In the genomic region with DNA sequence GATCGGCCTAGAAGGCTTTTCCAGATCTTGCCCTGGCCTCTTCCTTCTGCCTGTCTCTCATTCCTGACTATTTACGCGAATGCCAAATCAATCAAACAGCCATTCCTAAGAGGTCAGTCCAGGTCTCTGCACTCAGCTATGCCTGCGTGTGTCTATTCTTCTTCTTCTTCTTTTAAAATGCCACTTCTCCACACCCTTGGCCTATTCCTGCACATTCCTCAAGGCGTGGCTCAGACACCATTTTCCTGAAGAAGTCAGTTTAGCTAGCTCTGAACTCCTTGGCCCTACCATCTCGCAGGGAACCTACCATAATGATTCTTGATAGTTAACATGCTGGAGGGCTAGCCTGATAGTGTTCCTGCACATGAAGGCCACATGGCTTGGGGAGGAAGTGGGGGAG, we compare ENCODE assay signal across 30 mouse cellular contexts. TPM values are rescaled to one million over a fixed set of nuclear protein-coding genes. Genes with fewer than 3 reads are reported as not detected.
A peak's percentile ranks its signal among the peaks of the same experiment; 100 is the strongest.
DNase-seq lines count a peak whose midpoint lies in the region; ATAC-seq and TF ChIP-seq lines count a peak whose summit lies in the region.
"Had no signal": no experiment of that assay in that cellular context is flagged by ENCODE, and none has a peak within 500 bp of the region (broad histone marks: within the 10 kb centered on the region; RNA-seq: fewer than 3 reads in every experiment).

No protein-coding gene starts in this region.

- no peak overlapping the region for H3K4me2 ChIP-seq in stomach, embryonic 15.5 days
- H3K4me2 ChIP-seq in intestine, embryonic 15.5 days (replicated peaks): no peak overlapping the region
- H3K4me2 ChIP-seq: embryonic facial prominence, embryonic 12.5 days; forebrain, embryonic 12.5 days; heart, embryonic 15.5 days; kidney, embryonic 15.5 days had no signal

- no peaks in the 10 kb centered on the region for H3K27me3 ChIP-seq in stomach, embryonic 15.5 days (replicated peaks)
- no peaks in the 10 kb centered on the region for H3K27me3 ChIP-seq in intestine, embryonic 15.5 days (replicated peaks)
- no peaks in the 10 kb centered on the region for H3K27me3 ChIP-seq in midbrain, embryonic 10.5 days (ENCODE audit: low read depth, poor library complexity, severe bottlenecking)
- H3K27me3 ChIP-seq: embryonic facial prominence, embryonic 12.5 days; heart, embryonic 15.5 days; kidney, embryonic 15.5 days; Patski had no signal

- no peak overlapping the region for H3K9ac ChIP-seq in stomach, embryonic 15.5 days
- no peak overlapping the region for H3K9ac ChIP-seq in intestine, embryonic 15.5 days
- H3K9ac ChIP-seq: embryonic facial prominence, embryonic 12.5 days; forebrain, embryonic 12.5 days; heart, embryonic 15.5 days; kidney, embryonic 15.5 days; liver, embryonic 14.5 days had no signal

- DNase-seq in ES-CJ7 (ENCODE audit: low read depth, low spot score) (peak; percentile 38), R1 (ENCODE audit: low read depth, low spot score) (peak; percentile 89)
- DNase-seq in midbrain, embryonic 10.5 days (ENCODE audit: low spot score): no peak
- DNase-seq: adrenal gland, adult 2 months; adrenal gland, postnatal 36 days; B cell, adult 2 months; cerebellum, adult 18-20 months; cerebellum, postnatal 10 days; gastrocnemius, postnatal 25 days; heart, adult 11 months; kidney, adult 11 months; kidney, postnatal 25 days; liver; lung, adult 2 months; lung, postnatal 10 days; midbrain, embryonic 14.5 days; spleen, adult 18-20 months; thymus, postnatal 4 days had no signal

- 50% methylated on average over 6 of the region's 6 CpGs for WGBS in stomach, embryonic 15.5 days
- 60% methylated on average over 6 of the region's 6 CpGs for WGBS in intestine, embryonic 15.5 days
- WGBS in midbrain, embryonic 10.5 days: 88% methylated on average over 6 of the region's 6 CpGs

- H3K4me3 ChIP-seq in embryonic fibroblast, embryonic 13.5 days (ENCODE audit: insufficient read depth, low read length): no peak overlapping the region
- H3K4me3 ChIP-seq in stomach, embryonic 15.5 days (replicated peaks): no peak overlapping the region
- no peak overlapping the region for H3K4me3 ChIP-seq in intestine, embryonic 15.5 days (replicated peaks)
- H3K4me3 ChIP-seq in midbrain, embryonic 10.5 days: no peak overlapping the region
- H3K4me3 ChIP-seq: embryonic facial prominence, embryonic 12.5 days; forebrain, embryonic 12.5 days; heart, embryonic 10.5 days; heart, embryonic 15.5 days; kidney, embryonic 15.5 days had no signal

- no peak for TF ChIP-seq CTCF in embryonic fibroblast, embryonic 13.5 days (IDR thresholded peaks at IDR 0.05; ENCODE audit: borderline replicate concordance, insufficient read depth, low read length)

- TF ChIP-seq POLR2A in embryonic fibroblast, embryonic 13.5 days (IDR thresholded peaks at IDR 0.05; ENCODE audit: low read depth, low read length): no peak

- peaks cover 17% of the 10 kb centered on the region; the same call in 1 of the 2 replicates for H3K36me3 ChIP-seq in stomach, embryonic 15.5 days
- H3K36me3 ChIP-seq in intestine, embryonic 15.5 days: peaks cover 25% of the 10 kb centered on the region
- peaks cover 7% of the 10 kb centered on the region; the same call in 1 of the 2 replicates for H3K36me3 ChIP-seq in midbrain, embryonic 10.5 days

- no peak for ATAC-seq in stomach, embryonic 15.5 days (ENCODE audit: insufficient read depth, low FRiP score, low read depth)
- ATAC-seq in intestine, embryonic 15.5 days: no peak
- ATAC-seq in frontal cortex, adult (ENCODE audit: low TSS enrichment): no peak
- ATAC-seq: Patski had no signal

- peaks cover 31% of the 10 kb centered on the region for H3K4me1 ChIP-seq in embryonic fibroblast, embryonic 13.5 days (ENCODE audit: control insufficient read depth, insufficient read depth, low read length)
- H3K4me1 ChIP-seq in stomach, embryonic 15.5 days: peaks cover 9% of the 10 kb centered on the region; the same call in 1 of the 2 replicates
- peaks cover 4% of the 10 kb centered on the region for H3K4me1 ChIP-seq in intestine, embryonic 15.5 days (replicated peaks)
- peaks cover 11% of the 10 kb centered on the region; the same call in 1 of the 2 replicates for H3K4me1 ChIP-seq in midbrain, embryonic 10.5 days

- peak overlapping the region; percentile 89 for H3K27ac ChIP-seq in embryonic fibroblast, embryonic 13.5 days (ENCODE audit: insufficient read depth, low read length)
- H3K27ac ChIP-seq in stomach, embryonic 15.5 days: peak overlapping the region; percentile 48; the same call in 1 of the 2 replicates
- H3K27ac ChIP-seq in intestine, embryonic 15.5 days: no peak overlapping the region
- H3K27ac ChIP-seq in midbrain, embryonic 10.5 days (replicated peaks): no peak overlapping the region
- H3K27ac ChIP-seq: embryonic facial prominence, embryonic 12.5 days; forebrain, embryonic 12.5 days; heart, embryonic 10.5 days; kidney, embryonic 15.5 days; liver, embryonic 14.5 days; macrophage had no signal

- no peaks in the 10 kb centered on the region for H3K9me3 ChIP-seq in stomach, embryonic 15.5 days
- H3K9me3 ChIP-seq in intestine, embryonic 15.5 days: no peaks in the 10 kb centered on the region
- H3K9me3 ChIP-seq in midbrain, embryonic 10.5 days (replicated peaks): no peaks in the 10 kb centered on the region
- H3K9me3 ChIP-seq: embryonic facial prominence, embryonic 12.5 days; heart, embryonic 10.5 days; heart, embryonic 15.5 days; kidney, embryonic 15.5 days had no signal

RNA-seq across cellular contexts. Expression of gene Cers5, which starts 27.0 kb away (rescaled TPM):
- 75.9 and 82.1 TPM in 2 replicates for polyA plus RNA-seq in embryonic fibroblast, embryonic 13.5 days (2011; ENCODE audit: insufficient read length, low read depth, missing spikeins)
- polyA plus RNA-seq in stomach, embryonic 15.5 days (2015; fragmentation: Nextera tagmentation; extraction: Ambion mirVana): 56.1 and 57.3 TPM in 2 replicates
- polyA plus RNA-seq in intestine, embryonic 15.5 days (2015; fragmentation: Nextera tagmentation; extraction: Ambion mirVana): 48.1 and 49.5 TPM in 2 replicates
- 58.4 and 63.5 TPM in 2 replicates for polyA plus RNA-seq in midbrain, embryonic 10.5 days (2016; fragmentation: Nextera tagmentation; extraction: Ambion mirVana)

Comparison
In these comparisons a context has a peak if more than half of its experiments do, and no peak if none do; other contexts are left out.
1. H3K27ac ChIP-seq: peak in embryonic fibroblast, embryonic 13.5 days (single experiment) and stomach, embryonic 15.5 days (single experiment); none in intestine, embryonic 15.5 days (single experiment) and midbrain, embryonic 10.5 days (single experiment).